Comparison of ENCODE assay signal across 24 mouse cellular contexts in genomic region chr11:43388122-43389097, GRCm38 (mm10). TPM values are rescaled to one million over a fixed set of nuclear protein-coding genes. Genes with fewer than 3 reads are reported as not detected.
DNase-seq lines count a peak whose midpoint lies in the region; ATAC-seq lines count a peak whose summit lies in the region.
"Had no signal": no experiment of that assay in that cellular context is flagged by ENCODE, and none has a peak within 500 bp of the region (broad histone marks: within the 10 kb centered on the region; RNA-seq: fewer than 3 reads in every experiment).

No protein-coding gene starts in this region.

- ATAC-seq in megakaryocyte-erythroid progenitor cell, adult 5-6 weeks (replicated peaks; ENCODE audit: low FRiP score, low TSS enrichment, poor library complexity, severe bottlenecking) = no peak
- ATAC-seq: forebrain, embryonic 16.5 days; hindbrain, postnatal 0 days had no signal

- no peak overlapping the region for H3K4me3 ChIP-seq in heart, embryonic 10.5 days
- H3K4me3 ChIP-seq: embryonic facial prominence, embryonic 15.5 days; limb, embryonic 13.5 days; liver, embryonic 13.5 days; lung, embryonic 15.5 days; midbrain, embryonic 10.5 days; neural tube, embryonic 12.5 days had no signal

- H3K27ac ChIP-seq in heart, embryonic 10.5 days = no peak overlapping the region
- H3K27ac ChIP-seq: embryonic facial prominence, embryonic 15.5 days; hindbrain, postnatal 0 days; limb, embryonic 13.5 days; liver, embryonic 13.5 days; lung, embryonic 15.5 days; midbrain, embryonic 10.5 days; neural tube, embryonic 12.5 days had no signal

- peak; percentile 30 for DNase-seq in heart, embryonic 10.5 days (ENCODE audit: low spot score)
- DNase-seq in heart, postnatal 14 days = no peak
- peak; percentile 11 for DNase-seq in thymus, postnatal 14 days
- DNase-seq in thymus, postnatal 10 days (ENCODE audit: low spot score in 2 of 2) = no peak
- DNase-seq in induced T-regulatory cell, adult 2 months (ENCODE audit: low read depth) = peak; percentile 92
- DNase-seq in splenic B cell, adult 2 months (ENCODE audit: low read depth, low spot score) = peak; percentile 88
- no peak for DNase-seq in cerebellum, postnatal 36 days
- DNase-seq: adrenal gland, postnatal 36 days; cerebellum, adult 18-20 months; cerebellum, postnatal 25 days; heart, postnatal 4 days; kidney, adult 9 months; kidney, postnatal 4 days; liver, embryonic 13.5 days; lung, postnatal 4 days had no signal

- no peaks in the 10 kb centered on the region for H3K9me3 ChIP-seq in heart, embryonic 10.5 days
- H3K9me3 ChIP-seq: embryonic facial prominence, embryonic 15.5 days; G1E; limb, embryonic 13.5 days; liver, embryonic 13.5 days; lung, embryonic 15.5 days; midbrain, embryonic 10.5 days; neural tube, embryonic 12.5 days had no signal

- intact Hi-C loops in heart, postnatal 14 days (cut with DNase I) = no loop called here

- H3K4me1 ChIP-seq in heart, embryonic 10.5 days = peaks cover 8% of the 10 kb centered on the region

- WGBS in heart, embryonic 10.5 days = 71% methylated on average over 21 of the region's 21 CpGs

- H3K36me3 ChIP-seq in heart, embryonic 10.5 days = no peaks in the 10 kb centered on the region
- H3K36me3 ChIP-seq in splenic B cell, adult 2 months (ENCODE audit: control insufficient read depth, insufficient read depth, low read length, poor library complexity, severe bottlenecking) = no peaks in the 10 kb centered on the region
- H3K36me3 ChIP-seq: embryonic facial prominence, embryonic 15.5 days; G1E; limb, embryonic 13.5 days; liver, embryonic 13.5 days; lung, embryonic 15.5 days; midbrain, embryonic 10.5 days; neural tube, embryonic 12.5 days had no signal

- H3K27me3 ChIP-seq in heart, embryonic 10.5 days (ENCODE audit: insufficient read depth, poor library complexity, severe bottlenecking) = no peaks in the 10 kb centered on the region; the same call in 1 of the 2 replicates
- H3K27me3 ChIP-seq in splenic B cell, adult 2 months (ENCODE audit: control insufficient read depth, insufficient read depth, low read length, poor library complexity, severe bottlenecking) = no peaks in the 10 kb centered on the region
- H3K27me3 ChIP-seq: lung, embryonic 15.5 days; neural tube, embryonic 12.5 days had no signal

RNA-seq across cellular contexts. Expression of gene Pttg1, which starts 37.6 kb away (rescaled TPM):
- polyA plus RNA-seq in heart, embryonic 10.5 days (2016; fragmentation: Nextera tagmentation; extraction: Ambion mirVana) = 101 and 118 TPM in 2 replicates
- total RNA-seq in heart, postnatal 14 days (2021) = 10 to 100 TPM; 55.6 to 58.5 TPM
- total RNA-seq in megakaryocyte-erythroid progenitor cell, adult 5-6 weeks (2014; fragmentation: Nextera tagmentation) = 64.6 and 84.7 TPM in 2 replicates
- 59.5 and 64.9 TPM in 2 replicates for total RNA-seq in megakaryocyte-erythroid progenitor cell, adult 5-6 weeks (2017)

RNA-seq across cellular contexts. Expression of gene Slu7, which starts 45.1 kb away (rescaled TPM):
- 36.6 and 44.1 TPM in 2 replicates for polyA plus RNA-seq in heart, embryonic 10.5 days (2016; fragmentation: Nextera tagmentation; extraction: Ambion mirVana)
- 10 to 100 TPM; 28.4 to 29.0 TPM for total RNA-seq in heart, postnatal 14 days (2021)
- total RNA-seq in megakaryocyte-erythroid progenitor cell, adult 5-6 weeks (2014; fragmentation: Nextera tagmentation) = 16.9 and 28.6 TPM in 2 replicates
- 72.0 and 83.0 TPM in 2 replicates for total RNA-seq in megakaryocyte-erythroid progenitor cell, adult 5-6 weeks (2017)

Comparison
In these comparisons a context has a peak if more than half of its experiments do, and no peak if none do; other contexts are left out.
1. DNase-seq: peak in heart, embryonic 10.5 days (single experiment), thymus, postnatal 14 days (single experiment), induced T-regulatory cell, adult 2 months (single experiment) and splenic B cell, adult 2 months (single experiment); none in heart, postnatal 14 days (0 of 2), thymus, postnatal 10 days (0 of 2) and cerebellum, postnatal 36 days (0 of 2).